Mouse (Mus musculus): Measurements from ENCODE around the gene Slc3a2. TPM values are rescaled to one million over a fixed set of nuclear protein-coding genes. Genes with fewer than 3 reads are reported as not detected.
A peak's percentile ranks its signal among the peaks of the same experiment; 100 is the strongest.
"Not testable (repeated sequence)": the region's sequence is repeated elsewhere in the genome, so short reads cannot be mapped to it uniquely, and the experiment has no call there.

The Slc3a2 gene
- polyA plus RNA-seq, 1 experiment: 263 TPM

DNA sequence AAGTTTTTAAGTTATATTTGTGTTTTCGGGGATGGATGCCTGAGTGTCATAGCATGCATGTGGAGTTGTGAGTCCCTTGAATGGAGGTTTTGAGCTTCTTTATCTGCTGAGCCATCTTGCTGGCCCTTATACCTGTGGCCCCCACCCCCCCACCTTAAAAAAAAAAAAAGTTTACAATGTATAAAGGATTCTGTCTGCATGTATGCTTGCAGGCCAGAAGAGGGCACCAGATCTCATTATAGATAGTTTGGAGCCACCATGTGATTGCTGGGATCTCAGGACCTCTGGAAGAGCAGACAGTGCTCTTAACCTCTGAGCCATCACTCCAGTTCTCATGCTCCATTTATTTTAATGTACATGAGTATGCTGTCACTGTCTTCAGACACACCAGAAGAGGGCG is 24.2 kb upstream of the Slc3a2 start:
- 70% methylated on average over 2 of the region's 2 CpGs for WGBS
- H3K4me3 ChIP-seq (replicated peaks; ENCODE audit: extremely low read depth, low read depth, low read length): no peak overlapping the region
- DNase-seq: no peak
- TF ChIP-seq POLR2A (IDR thresholded peaks at IDR 0.05; ENCODE audit: borderline replicate concordance, extremely low read depth, low read depth, low read length) (no peak), CTCF (IDR thresholded peaks at IDR 0.05; ENCODE audit: insufficient read depth, low read length) (no peak)
- peaks cover 8% of the 10 kb centered on the region for H3K4me1 ChIP-seq (ENCODE audit: control insufficient read depth, insufficient read depth, low read length)

GRCm38 (mm10) chr19:8745382-8745781 is 22.2 kb upstream of the Slc3a2 start:
- DNase-seq: no peak
- Histone ChIP-seq H3K4me3 (replicated peaks; ENCODE audit: extremely low read depth, low read depth, low read length) (no peak overlapping the region), H3K4me1 (ENCODE audit: control insufficient read depth, insufficient read depth, low read length) (peaks cover 13% of the 10 kb centered on the region)
- WGBS: 89% methylated on average over 1 of the region's 1 CpGs
- TF ChIP-seq CTCF (IDR thresholded peaks at IDR 0.05; ENCODE audit: insufficient read depth, low read length) (no peak), POLR2A (IDR thresholded peaks at IDR 0.05; ENCODE audit: borderline replicate concordance, extremely low read depth, low read depth, low read length) (no peak)

DNA sequence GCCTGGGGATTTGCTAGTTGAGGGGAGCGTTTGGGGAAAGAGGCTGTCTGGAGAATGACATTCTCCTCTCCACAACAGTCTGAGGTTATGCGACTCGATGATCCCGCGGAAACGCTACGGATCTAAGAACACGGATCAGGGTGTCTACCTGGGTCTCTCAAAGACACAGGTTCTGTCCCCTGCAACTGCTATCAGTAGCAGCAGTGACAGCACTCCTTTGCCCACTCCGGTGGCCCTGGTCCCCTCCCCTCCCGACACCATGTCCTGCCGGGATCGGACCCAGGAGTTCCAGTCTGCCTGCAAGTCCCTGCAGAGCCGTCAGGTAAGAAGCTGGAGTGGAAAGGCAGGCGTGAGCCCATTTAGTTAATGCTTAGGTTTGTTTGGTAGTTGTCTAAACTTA is 19.0 kb upstream of the Slc3a2 start:
- 8% methylated on average over 14 of the region's 14 CpGs for WGBS
- no peak for TF ChIP-seq CTCF (IDR thresholded peaks at IDR 0.05; ENCODE audit: insufficient read depth, low read length)
- no peak for TF ChIP-seq POLR2A (IDR thresholded peaks at IDR 0.05; ENCODE audit: borderline replicate concordance, extremely low read depth, low read depth, low read length)
- Histone ChIP-seq H3K4me1 (ENCODE audit: control insufficient read depth, insufficient read depth, low read length) (peaks cover 13% of the 10 kb centered on the region), H3K4me3 (replicated peaks; ENCODE audit: extremely low read depth, low read depth, low read length) (peak overlapping the region; percentile 83)
- no peak for DNase-seq

GRCm38 (mm10) chr19:8741243-8741869 is 18.2 kb upstream of the Slc3a2 start, which contains the start of gene Stx5a:
Gene Stx5a (plus strand): TSS chr19:8741413.
- peak; percentile 95 for DNase-seq
- WGBS: under 1% methylated on average over 36 of the region's 36 CpGs
- Histone ChIP-seq H3K4me1 (ENCODE audit: control insufficient read depth, insufficient read depth, low read length) (peaks cover 13% of the 10 kb centered on the region), H3K4me3 (replicated peaks; ENCODE audit: extremely low read depth, low read depth, low read length) (peak within 1 kb of the TSS; percentile 98)
- peak; percentile 96 for TF ChIP-seq POLR2A (IDR thresholded peaks at IDR 0.05; ENCODE audit: borderline replicate concordance, extremely low read depth, low read depth, low read length)
- no peak for TF ChIP-seq CTCF (IDR thresholded peaks at IDR 0.05; ENCODE audit: insufficient read depth, low read length)

GRCm38 (mm10) chr19:8740603-8741002 is 17.4 kb upstream of the Slc3a2 start, which contains the start of gene 1700092M07Rik:
Gene 1700092M07Rik (plus strand): TSS chr19:8740718.
- no peak for DNase-seq
- TF ChIP-seq CTCF (IDR thresholded peaks at IDR 0.05; ENCODE audit: insufficient read depth, low read length) (no peak), POLR2A (IDR thresholded peaks at IDR 0.05; ENCODE audit: borderline replicate concordance, extremely low read depth, low read depth, low read length) (no peak)

DNA sequence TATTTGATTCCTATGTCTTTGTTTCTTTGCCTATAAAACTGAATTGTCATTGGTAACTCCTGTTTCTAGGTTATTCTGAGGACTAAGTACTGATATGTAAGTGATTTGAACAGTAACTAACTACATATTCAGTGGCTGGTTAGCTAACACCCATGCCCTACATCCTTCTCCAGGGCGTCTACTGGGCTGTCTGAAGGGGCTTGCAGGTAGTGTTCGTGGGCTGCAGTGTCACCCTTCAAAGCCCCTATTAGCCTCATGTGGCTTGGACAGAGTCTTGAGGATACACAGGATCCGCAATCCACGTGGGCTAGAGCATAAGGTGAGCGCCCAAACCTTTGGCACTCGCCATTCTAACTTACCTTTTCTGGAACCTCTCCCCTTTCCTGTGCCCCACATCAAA is 16.5 kb upstream of the Slc3a2 start:
- Histone ChIP-seq H3K4me1 (ENCODE audit: control insufficient read depth, insufficient read depth, low read length) (peaks cover 13% of the 10 kb centered on the region), H3K4me3 (replicated peaks; ENCODE audit: extremely low read depth, low read depth, low read length) (no peak overlapping the region)
- TF ChIP-seq CTCF (IDR thresholded peaks at IDR 0.05; ENCODE audit: insufficient read depth, low read length): no peak
- no peak for DNase-seq
- WGBS: 94% methylated on average over 6 of the region's 6 CpGs

More at GRCm38 (mm10) chr19:8740603-8741002, 17.4 kb upstream of the Slc3a2 start, which contains the start of gene 1700092M07Rik:
- Histone ChIP-seq H3K4me3 (replicated peaks; ENCODE audit: extremely low read depth, low read depth, low read length) (peak within 1 kb of the TSS; percentile 98), H3K4me1 (ENCODE audit: control insufficient read depth, insufficient read depth, low read length) (peaks cover 13% of the 10 kb centered on the region)
- WGBS: 64% methylated on average over 14 of the region's 14 CpGs

DNA sequence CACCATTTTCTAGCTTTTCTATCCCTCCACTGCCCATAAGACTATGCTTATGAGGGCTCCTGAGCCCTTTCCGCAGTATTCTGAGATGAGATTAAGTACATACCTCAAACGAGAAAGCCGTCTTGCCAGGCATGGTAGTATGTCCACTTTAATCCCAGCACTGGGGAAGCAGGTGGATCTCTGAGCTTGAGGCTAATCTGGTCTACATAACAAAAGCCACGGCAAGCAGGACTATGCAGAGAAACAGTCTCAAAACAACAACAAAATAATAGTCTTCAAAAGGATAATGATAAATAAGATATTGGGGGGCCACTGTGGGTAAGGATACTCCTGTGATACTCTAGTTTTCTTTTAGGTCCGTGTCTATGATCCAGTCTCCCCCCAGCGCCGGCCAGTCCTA is 15.7 kb upstream of the Slc3a2 start:
- DNase-seq: no peak
- no peak overlapping the region for H3K4me3 ChIP-seq (replicated peaks; ENCODE audit: extremely low read depth, low read depth, low read length)
- 88% methylated on average over 7 of the region's 7 CpGs for WGBS
- peaks cover 13% of the 10 kb centered on the region for H3K4me1 ChIP-seq (ENCODE audit: control insufficient read depth, insufficient read depth, low read length)
- no peak for TF ChIP-seq POLR2A (IDR thresholded peaks at IDR 0.05; ENCODE audit: borderline replicate concordance, extremely low read depth, low read depth, low read length)
- no peak for TF ChIP-seq CTCF (IDR thresholded peaks at IDR 0.05; ENCODE audit: insufficient read depth, low read length)

DNA sequence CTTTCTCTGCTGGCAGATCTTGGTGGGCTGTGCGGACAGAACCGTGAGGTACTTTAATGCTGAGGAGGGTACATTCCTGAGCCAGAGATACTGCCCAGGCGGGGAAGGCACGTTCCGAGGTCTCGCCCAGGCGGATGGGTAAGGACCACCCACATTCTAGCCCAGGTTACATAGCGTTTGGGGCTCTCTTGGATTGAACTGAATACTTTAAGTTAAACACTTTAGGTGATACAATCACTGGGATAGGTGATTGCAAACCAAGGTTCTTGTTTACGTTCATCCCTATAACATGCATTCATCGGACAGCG is 12.9 kb upstream of the Slc3a2 start:
- WGBS: 3% methylated on average over 11 of the region's 11 CpGs
- peaks cover 5% of the 10 kb centered on the region for H3K4me1 ChIP-seq (ENCODE audit: control insufficient read depth, insufficient read depth, low read length)
- TF ChIP-seq POLR2A (IDR thresholded peaks at IDR 0.05; ENCODE audit: borderline replicate concordance, extremely low read depth, low read depth, low read length) (no peak), CTCF (IDR thresholded peaks at IDR 0.05; ENCODE audit: insufficient read depth, low read length) (no peak)

DNA sequence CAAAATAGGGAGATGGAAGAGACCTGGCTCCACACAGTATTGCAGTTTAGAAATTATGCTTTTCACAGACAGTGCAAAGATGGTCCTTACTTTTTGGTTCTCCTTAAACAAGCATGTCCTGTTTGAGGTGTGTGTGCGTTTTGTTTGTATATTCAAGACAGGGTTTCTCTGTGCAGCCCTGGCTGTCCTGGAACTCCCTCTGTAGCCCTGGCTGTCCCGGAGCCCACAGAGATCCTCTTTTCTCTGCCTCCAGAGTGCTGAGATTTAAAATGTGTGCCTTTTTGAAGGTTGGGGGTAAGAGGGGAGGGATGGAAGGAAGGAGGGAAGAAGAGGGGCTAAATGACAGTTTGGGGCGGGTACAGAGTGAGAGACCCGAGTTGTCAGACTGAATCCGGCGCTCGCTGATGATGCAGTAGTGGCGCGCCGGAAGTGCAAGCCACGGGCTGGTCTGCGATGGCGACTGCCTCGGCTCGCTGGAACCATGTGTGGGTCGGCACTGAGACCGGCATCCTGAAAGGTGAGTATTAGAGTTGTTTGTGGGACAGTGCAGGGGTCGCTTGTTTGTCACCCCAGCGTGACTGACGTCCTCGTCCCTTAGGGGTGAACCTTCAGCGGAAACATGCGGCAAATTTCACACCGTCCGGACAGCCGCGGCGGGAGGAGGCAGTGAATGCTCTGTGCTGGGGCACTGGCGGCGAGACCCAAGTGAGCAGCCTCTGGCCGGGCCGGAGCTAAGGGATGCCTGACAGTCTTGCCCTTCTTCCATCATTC is 12.4 kb upstream of the Slc3a2 start, which contains the start of gene Wdr74:
TSS of gene Wdr74 (plus strand) at position 439 of the 771 bp plus-strand sequence.
- H3K4me1 ChIP-seq (ENCODE audit: control insufficient read depth, insufficient read depth, low read length): peaks cover 1% of the 10 kb centered on the region
- H3K4me3 ChIP-seq (replicated peaks; ENCODE audit: extremely low read depth, low read depth, low read length): peak within 1 kb of the TSS; percentile 97
- TF ChIP-seq POLR2A (IDR thresholded peaks at IDR 0.05; ENCODE audit: borderline replicate concordance, extremely low read depth, low read depth, low read length) (peak; percentile 89), CTCF (IDR thresholded peaks at IDR 0.05; ENCODE audit: insufficient read depth, low read length) (no peak)
- DNase-seq: peak; percentile 92
- WGBS: under 1% methylated on average over 32 of the region's 32 CpGs

More for the DNA sequence above, 12.9 kb upstream of the Slc3a2 start:
- DNase-seq: no peak
- peak overlapping the region; percentile 97 for H3K4me3 ChIP-seq (replicated peaks; ENCODE audit: extremely low read depth, low read depth, low read length)

GRCm38 (mm10) chr19:8734334-8734733 is 11.2 kb upstream of the Slc3a2 start:
- TF ChIP-seq CTCF (IDR thresholded peaks at IDR 0.05; ENCODE audit: insufficient read depth, low read length): no peak
- no peak for TF ChIP-seq POLR2A (IDR thresholded peaks at IDR 0.05; ENCODE audit: borderline replicate concordance, extremely low read depth, low read depth, low read length)
- WGBS: 53% methylated on average over 3 of the region's 3 CpGs
- no peaks in the 10 kb centered on the region for H3K4me1 ChIP-seq (ENCODE audit: control insufficient read depth, insufficient read depth, low read length)
- no peak overlapping the region for H3K4me3 ChIP-seq (replicated peaks; ENCODE audit: extremely low read depth, low read depth, low read length)
- no peak for DNase-seq

GRCm38 (mm10) chr19:8728335-8729099 is 5.3 kb upstream of the Slc3a2 start:
- WGBS: 41% methylated on average over 3 of the region's 3 CpGs
- not testable (repeated sequence) for H3K4me1 ChIP-seq (ENCODE audit: control insufficient read depth, insufficient read depth, low read length); DNase-seq; H3K4me3 ChIP-seq (replicated peaks; ENCODE audit: extremely low read depth, low read depth, low read length)
